ENCODE assay signal across 16 mouse cellular contexts in the genomic region with DNA sequence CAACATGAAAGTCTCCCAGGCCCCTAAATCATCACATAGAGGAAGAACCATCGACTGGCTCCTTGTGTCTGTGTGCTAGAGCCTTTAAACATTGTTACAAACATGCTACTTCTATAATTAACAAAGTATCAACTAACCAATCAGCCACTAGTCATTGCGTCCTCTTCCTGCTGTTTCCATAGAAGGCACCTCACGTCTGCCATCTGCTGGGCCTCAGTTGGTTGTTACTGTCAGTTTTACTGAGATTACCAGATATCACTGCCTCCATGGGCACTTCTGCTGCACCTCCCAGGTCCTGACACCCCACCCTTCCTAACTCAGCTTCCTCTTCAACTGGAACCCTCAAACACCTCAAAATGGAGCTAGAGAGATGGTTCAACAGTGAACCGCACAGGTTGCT.
DNase-seq lines count a peak whose midpoint lies in the region; ATAC-seq and TF ChIP-seq lines count a peak whose summit lies in the region.
"Had no signal": no experiment of that assay in that cellular context is flagged by ENCODE, and none has a peak within 500 bp of the region (broad histone marks: within the 10 kb centered on the region; RNA-seq: fewer than 3 reads in every experiment).

No protein-coding gene starts in this region.

- no peaks in the 10 kb centered on the region for H3K27me3 ChIP-seq in intestine, postnatal 0 days (replicated peaks; ENCODE audit: control insufficient read depth, insufficient read depth, low read length)
- H3K27me3 ChIP-seq in intestine, embryonic 15.5 days (replicated peaks), result no peaks in the 10 kb centered on the region
- H3K27me3 ChIP-seq in lung, postnatal 0 days (replicated peaks; ENCODE audit: insufficient read depth, low read length), result no peaks in the 10 kb centered on the region
- no peaks in the 10 kb centered on the region for H3K27me3 ChIP-seq in MEL (ENCODE audit: control insufficient read depth in 1 of 2, insufficient read depth in 2 of 2, low read length in 2 of 2)
- H3K27me3 ChIP-seq: embryonic facial prominence, embryonic 13.5 days; limb, embryonic 15.5 days; midbrain, embryonic 13.5 days had no signal

- H3K36me3 ChIP-seq in intestine, postnatal 0 days (ENCODE audit: control insufficient read depth, insufficient read depth), result no peaks in the 10 kb centered on the region
- no peaks in the 10 kb centered on the region for H3K36me3 ChIP-seq in intestine, embryonic 15.5 days
- no peaks in the 10 kb centered on the region for H3K36me3 ChIP-seq in lung, postnatal 0 days (ENCODE audit: insufficient read depth, low read length)
- H3K36me3 ChIP-seq in MEL (ENCODE audit: control insufficient read depth in 1 of 2, insufficient read depth in 2 of 2, low read length in 2 of 2), result no peaks in the 10 kb centered on the region
- H3K36me3 ChIP-seq: embryonic facial prominence, embryonic 13.5 days; limb, embryonic 15.5 days; midbrain, embryonic 13.5 days had no signal

- no peak for ATAC-seq in intestine, postnatal 0 days
- ATAC-seq in intestine, embryonic 15.5 days, result no peak
- no peak for ATAC-seq in lung, postnatal 0 days
- peak; percentile 78 for ATAC-seq in megakaryocyte-erythroid progenitor cell, adult 5-6 weeks (replicated peaks; ENCODE audit: low FRiP score, low TSS enrichment, poor library complexity, severe bottlenecking)
- ATAC-seq: midbrain, embryonic 13.5 days had no signal

- no peak overlapping the region for H3K4me3 ChIP-seq in intestine, postnatal 0 days (ENCODE audit: low read depth, low read length)
- H3K4me3 ChIP-seq in intestine, embryonic 15.5 days (replicated peaks), result no peak overlapping the region
- H3K4me3 ChIP-seq in lung, postnatal 0 days (ENCODE audit: low read depth, low read length), result no peak overlapping the region
- H3K4me3 ChIP-seq in MEL (ENCODE audit: control insufficient read depth in 1 of 2, insufficient read depth in 1 of 2, low read depth in 2 of 2, low read length in 2 of 2), result no peak overlapping the region
- H3K4me3 ChIP-seq: embryonic facial prominence, embryonic 13.5 days; heart, adult 2 months; limb, embryonic 15.5 days; midbrain, embryonic 13.5 days had no signal

- no peak for TF ChIP-seq EP300 in lung, postnatal 0 days (IDR thresholded peaks at IDR 0.05)
- no peak for TF ChIP-seq EP300 in MEL (IDR thresholded peaks at IDR 0.05; ENCODE audit: low read depth in 1 of 2, low read length in 2 of 2)

- TF ChIP-seq RAD21 in MEL (IDR thresholded peaks at IDR 0.05; ENCODE audit: low read depth, low read length), result no peak

- DNase-seq in lung, postnatal 0 days (ENCODE audit: low spot score), result no peak
- no peak for DNase-seq in lung, postnatal 25 days (ENCODE audit: low spot score)
- peak; percentile 5 for DNase-seq in MEL (ENCODE audit: low read depth, low spot score)
- no peak for DNase-seq in cerebellum, postnatal 36 days
- DNase-seq: adrenal gland, postnatal 25 days; cerebellum, postnatal 25 days; heart, adult 2 months; kidney, adult 2 months; thymus, postnatal 4 days had no signal

- TF ChIP-seq POLR2A in MEL (IDR thresholded peaks at IDR 0.05; ENCODE audit: control insufficient read depth in 1 of 2, insufficient read depth in 1 of 2, low read depth in 1 of 2, low read length in 2 of 2, poor library complexity in 1 of 2), result no peak

- H3K79me2 ChIP-seq in MEL (ENCODE audit: control insufficient read depth, insufficient read depth, low read length, poor library complexity), result no peaks in the 10 kb centered on the region

- 60% methylated on average over 4 of the region's 4 CpGs for WGBS in intestine, postnatal 0 days
- WGBS in intestine, embryonic 15.5 days, result 56% methylated on average over 4 of the region's 4 CpGs
- 44% methylated on average over 4 of the region's 4 CpGs for WGBS in lung, postnatal 0 days

- no peak overlapping the region for H3K4me2 ChIP-seq in intestine, postnatal 0 days (replicated peaks; ENCODE audit: low read depth)
- H3K4me2 ChIP-seq in intestine, embryonic 15.5 days (replicated peaks), result no peak overlapping the region
- H3K4me2 ChIP-seq in lung, postnatal 0 days (replicated peaks; ENCODE audit: low read depth, low read length), result no peak overlapping the region
- H3K4me2 ChIP-seq: embryonic facial prominence, embryonic 13.5 days; hindbrain, embryonic 14.5 days; limb, embryonic 15.5 days; midbrain, embryonic 13.5 days had no signal

- no peak overlapping the region for H3K9ac ChIP-seq in intestine, postnatal 0 days (ENCODE audit: low read depth, low read length)
- H3K9ac ChIP-seq in intestine, embryonic 15.5 days, result no peak overlapping the region
- no peak overlapping the region for H3K9ac ChIP-seq in lung, postnatal 0 days (replicated peaks; ENCODE audit: low read depth)
- H3K9ac ChIP-seq in MEL (ENCODE audit: control insufficient read depth, low read depth, low read length, poor library complexity, severe bottlenecking), result no peak overlapping the region
- H3K9ac ChIP-seq: embryonic facial prominence, embryonic 13.5 days; hindbrain, embryonic 14.5 days; limb, embryonic 15.5 days; midbrain, embryonic 13.5 days had no signal

- no peaks in the 10 kb centered on the region for H3K4me1 ChIP-seq in intestine, postnatal 0 days (replicated peaks; ENCODE audit: control insufficient read depth, insufficient read depth, low read length)
- no peaks in the 10 kb centered on the region for H3K4me1 ChIP-seq in intestine, embryonic 15.5 days (replicated peaks)
- H3K4me1 ChIP-seq in lung, postnatal 0 days (ENCODE audit: insufficient read depth, low read depth, low read length), result no peaks in the 10 kb centered on the region
- H3K4me1 ChIP-seq in MEL (ENCODE audit: control insufficient read depth in 1 of 2, insufficient read depth in 2 of 2, low read length in 2 of 2), result no peaks in the 10 kb centered on the region
- H3K4me1 ChIP-seq: limb, embryonic 15.5 days; midbrain, embryonic 13.5 days had no signal

- H3K9me3 ChIP-seq in intestine, postnatal 0 days (ENCODE audit: control insufficient read depth), result no peaks in the 10 kb centered on the region
- H3K9me3 ChIP-seq in intestine, embryonic 15.5 days, result no peaks in the 10 kb centered on the region
- no peaks in the 10 kb centered on the region for H3K9me3 ChIP-seq in lung, postnatal 0 days (ENCODE audit: low read length)
- H3K9me3 ChIP-seq in MEL (replicated peaks; ENCODE audit: insufficient read depth, low read length), result no peaks in the 10 kb centered on the region
- H3K9me3 ChIP-seq: embryonic facial prominence, embryonic 13.5 days; limb, embryonic 15.5 days; midbrain, embryonic 13.5 days had no signal

- H3K27ac ChIP-seq in intestine, postnatal 0 days (ENCODE audit: low read depth, low read length), result no peak overlapping the region
- H3K27ac ChIP-seq in intestine, embryonic 15.5 days, result no peak overlapping the region
- H3K27ac ChIP-seq in lung, postnatal 0 days (ENCODE audit: low read length), result no peak overlapping the region
- H3K27ac ChIP-seq in MEL (ENCODE audit: control insufficient read depth, low read depth, low read length), result no peak overlapping the region
- H3K27ac ChIP-seq: embryonic facial prominence, embryonic 13.5 days; heart, adult 2 months; hindbrain, embryonic 14.5 days; limb, embryonic 15.5 days; midbrain, embryonic 13.5 days had no signal

- peak; percentile 49 for TF ChIP-seq CTCF in intestine, postnatal 0 days (IDR thresholded peaks at IDR 0.05; ENCODE audit: low read depth)
- TF ChIP-seq CTCF in lung, postnatal 0 days (IDR thresholded peaks at IDR 0.05), result peak; percentile 27; the same call in 1 of the 2 replicates
- TF ChIP-seq CTCF in MEL (IDR thresholded peaks at IDR 0.05 in 2 of 3, conservative IDR thresholded peaks at IDR 0.05 in 1 of 3; ENCODE audit: control insufficient read depth in 1 of 3, insufficient read depth in 1 of 3, low read depth in 2 of 3, low read length in 3 of 3, poor library complexity in 1 of 3, severe bottlenecking in 1 of 3), result no peak; a peak in 1 of 6 replicates

TF ChIP-seq in MEL, 35 proteins besides CTCF, POLR2A, EP300 and RAD21:
- TF ChIP-seq SMC3 (IDR thresholded peaks at IDR 0.05; ENCODE audit: low read depth, low read length), result peak; percentile 15; the same call in 1 of the 2 replicates
- no peak for TF ChIP-seq POLR2AphosphoS5 (IDR thresholded peaks at IDR 0.05; ENCODE audit: borderline replicate concordance, low read depth, low read length)

Comparison
In these comparisons a context has a peak if more than half of its experiments do, and no peak if none do; other contexts are left out.
1. CTCF ChIP-seq: peak in intestine, postnatal 0 days (single experiment) and lung, postnatal 0 days (single experiment); none in MEL (0 of 3).